Mouse (Mus musculus): ENCODE data around the gene St6galnac1. TPM values are rescaled to one million over a fixed set of nuclear protein-coding genes. Genes with fewer than 3 reads are reported as not detected.
"Not testable (repeated sequence)": the region's sequence is repeated elsewhere in the genome, so short reads cannot be mapped to it uniquely, and the experiment has no call there.

Gene St6galnac1
- total RNA-seq, 2 experiments from 2014 or later = not detected

- intact Hi-C loops (cut with DNase I) = loop anchor here (1.0 to 2.0 kb wide), 2 partner anchors 138 to 165 kb away; no protein-coding TSS in a partner anchor
- no peak for DNase-seq
Observed at GRCm38 (mm10) chr11:116808811-116809395, 33.6 kb upstream of the St6galnac1 start.

- DNase-seq = peak; percentile 84 to 87
- intact Hi-C loops (cut with DNase I) = loop anchor here (1.0 to 2.0 kb wide), 2 partner anchors 137 to 164 kb away; no protein-coding TSS in a partner anchor
Observed at GRCm38 (mm10) chr11:116807938-116808606, 32.8 kb upstream of the St6galnac1 start.

GRCm38 (mm10) chr11:116807526-116807925 lies 32.2 kb upstream of the St6galnac1 start:
- DNase-seq = no peak
- intact Hi-C loops (cut with DNase I) = no loop called here

GRCm38 (mm10) chr11:116807116-116807515 lies 31.8 kb upstream of the St6galnac1 start:
- no peak for DNase-seq
- intact Hi-C loops (cut with DNase I) = no loop called here

GRCm38 (mm10) chr11:116806136-116807071 lies 31.1 kb upstream of the St6galnac1 start:
- intact Hi-C loops (cut with DNase I) = no loop called here
- no peak for DNase-seq

GRCm38 (mm10) chr11:116802709-116803108 lies 27.4 kb upstream of the St6galnac1 start:
- no peak for DNase-seq
- intact Hi-C loops (cut with DNase I) = no loop called here

GRCm38 (mm10) chr11:116801106-116801505 lies 25.8 kb upstream of the St6galnac1 start:
- peak in 1 of 2 experiments; percentile 4 for DNase-seq
- intact Hi-C loops (cut with DNase I) = no loop called here

- intact Hi-C loops (cut with DNase I) = no loop called here
- peak in 1 of 2 experiments; percentile 4 for DNase-seq
Observed at GRCm38 (mm10) chr11:116799364-116799763, 24.1 kb upstream of the St6galnac1 start.

GRCm38 (mm10) chr11:116784221-116784620 lies 8.9 kb upstream of the St6galnac1 start:
- intact Hi-C loops (cut with DNase I) = no loop called here
- DNase-seq = no peak

GRCm38 (mm10) chr11:116782737-116783145 lies 7.4 kb upstream of the St6galnac1 start:
- intact Hi-C loops (cut with DNase I) = no loop called here
- DNase-seq = no peak

GRCm38 (mm10) chr11:116773205-116773604 lies 2.1 kb downstream of the St6galnac1 start:
- DNase-seq = no peak
- intact Hi-C loops (cut with DNase I) = no loop called here

GRCm38 (mm10) chr11:116769873-116770272 lies 5.4 kb downstream of the St6galnac1 start:
- no peak for DNase-seq
- intact Hi-C loops (cut with DNase I) = no loop called here

GRCm38 (mm10) chr11:116764946-116765345 lies 10.4 kb downstream of the St6galnac1 start:
- DNase-seq = no peak
- intact Hi-C loops (cut with DNase I) = no loop called here

- intact Hi-C loops (cut with DNase I) = no loop called here
Observed at GRCm38 (mm10) chr11:116764346-116764745, 11.0 kb downstream of the St6galnac1 start.

GRCm38 (mm10) chr11:116755191-116755590 lies 20.1 kb downstream of the St6galnac1 start:
- intact Hi-C loops (cut with DNase I) = no loop called here
- DNase-seq = no peak

More at GRCm38 (mm10) chr11:116764346-116764745, 11.0 kb downstream of the St6galnac1 start:
- DNase-seq = no peak

- intact Hi-C loops (cut with DNase I) = no loop called here
- no peak for DNase-seq
Observed at GRCm38 (mm10) chr11:116753674-116754470, 21.4 kb downstream of the St6galnac1 start.

GRCm38 (mm10) chr11:116749733-116750132 lies 25.6 kb downstream of the St6galnac1 start:
- DNase-seq = no peak
- intact Hi-C loops (cut with DNase I) = loop anchor here (1.0 kb wide), 1 partner anchor 25 kb away; no protein-coding TSS in a partner anchor

- not testable (repeated sequence) for DNase-seq
Observed at GRCm38 (mm10) chr11:116748692-116749091, 26.6 kb downstream of the St6galnac1 start.

GRCm38 (mm10) chr11:116746822-116747221 lies 28.5 kb downstream of the St6galnac1 start:
- intact Hi-C loops (cut with DNase I); DNase-seq: not testable (repeated sequence)

More at GRCm38 (mm10) chr11:116748692-116749091, 26.6 kb downstream of the St6galnac1 start:
- intact Hi-C loops (cut with DNase I) = loop anchor here (1.0 kb wide), 1 partner anchor 26 kb away; no protein-coding TSS in a partner anchor

GRCm38 (mm10) chr11:116745457-116745856 lies 29.9 kb downstream of the St6galnac1 start:
- DNase-seq; intact Hi-C loops (cut with DNase I): not testable (repeated sequence)
